ENCODE assay signal across 15 mouse cellular contexts in the genomic region with DNA sequence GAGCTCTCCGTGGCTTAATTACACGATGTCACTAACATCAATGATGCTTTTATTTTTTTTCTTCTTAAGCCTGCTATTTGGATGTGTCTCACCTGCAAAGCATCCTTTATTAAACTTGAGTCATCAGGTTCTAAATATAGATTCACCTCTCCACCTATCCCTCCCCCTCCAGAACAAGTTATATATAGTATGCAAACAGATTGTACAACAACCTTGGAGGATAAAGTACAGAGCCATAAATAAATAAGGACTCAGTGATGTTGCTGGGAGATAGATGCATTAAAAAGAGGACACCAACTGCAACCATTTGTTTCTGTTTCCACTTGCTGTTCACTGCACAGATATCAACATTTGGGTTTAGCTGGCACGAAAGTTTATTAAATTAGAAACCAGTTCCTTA.
"Had no signal": no experiment of that assay in that cellular context is flagged by ENCODE, and none has a peak within 500 bp of the region (broad histone marks: within the 10 kb centered on the region; RNA-seq: fewer than 3 reads in every experiment).

No protein-coding gene starts in this region.

- H3K4me3 ChIP-seq: midbrain, embryonic 10.5 days; midbrain, embryonic 12.5 days; myocyte; neural tube, embryonic 13.5 days; neural tube, embryonic 15.5 days had no signal

- ATAC-seq: midbrain, embryonic 16.5 days had no signal

- DNase-seq: lung, adult 18-20 months; lung, embryonic 14.5 days; lung, postnatal 10 days; lung, postnatal 4 days; right cerebral cortex, postnatal 14 days; spleen, adult 18-20 months; thymus, adult 18-20 months; thymus, postnatal 14 days; thymus, postnatal 36 days had no signal

- H3K27ac ChIP-seq: midbrain, embryonic 10.5 days; midbrain, embryonic 12.5 days; neural tube, embryonic 13.5 days; neural tube, embryonic 15.5 days had no signal
